Mouse (Mus musculus): ENCODE data around the gene Ifi27l2b.

DNA sequence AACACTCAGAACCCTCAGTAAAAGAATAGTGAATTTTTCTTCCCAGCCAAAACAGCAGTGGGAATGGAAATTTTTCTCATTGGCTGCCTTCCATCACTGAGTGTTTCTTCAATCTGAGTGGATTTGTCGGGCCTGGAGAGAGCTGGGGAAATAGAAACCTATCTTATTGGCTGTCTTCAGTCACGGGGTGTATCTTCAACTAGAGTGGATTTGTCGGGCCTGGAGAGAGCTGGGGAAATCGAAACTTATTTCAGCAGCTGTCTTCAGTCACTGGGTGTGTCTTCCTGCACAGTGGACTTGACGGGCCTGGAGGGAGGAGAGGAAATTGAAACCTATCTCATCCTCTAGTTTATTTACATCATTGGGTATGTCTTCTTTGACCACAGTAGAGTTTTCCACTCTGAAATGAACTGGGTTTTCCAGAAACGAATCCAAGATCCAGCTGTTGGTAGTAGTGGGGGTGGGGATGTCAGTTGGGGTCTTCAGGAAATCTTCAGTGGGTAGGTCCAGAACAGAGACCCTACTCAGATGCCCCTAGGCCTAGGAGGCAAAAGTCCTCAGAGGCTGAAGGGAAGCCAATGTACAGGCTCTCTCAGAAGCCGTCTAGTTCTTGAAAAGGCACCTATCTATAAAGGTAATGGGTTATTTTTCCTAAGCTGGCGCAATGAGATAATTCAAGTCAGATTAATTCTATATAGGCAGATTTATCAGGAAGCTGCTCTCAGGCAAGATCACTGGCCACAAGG is 22.9 kb downstream of the Ifi27l2b start, which contains the start of gene Ifi27:
- TF ChIP-seq CTCF (conservative IDR thresholded peaks at IDR 0.05; ENCODE audit: insufficient read depth, insufficient read length, low read depth, low read length) (no peak), POLR2A (IDR thresholded peaks at IDR 0.05; ENCODE audit: low read depth, low read length) (no peak)

All from kidney, adult 2 months (tissue).